8 mouse cellular contexts compared by ENCODE assay signal in the genomic region with DNA sequence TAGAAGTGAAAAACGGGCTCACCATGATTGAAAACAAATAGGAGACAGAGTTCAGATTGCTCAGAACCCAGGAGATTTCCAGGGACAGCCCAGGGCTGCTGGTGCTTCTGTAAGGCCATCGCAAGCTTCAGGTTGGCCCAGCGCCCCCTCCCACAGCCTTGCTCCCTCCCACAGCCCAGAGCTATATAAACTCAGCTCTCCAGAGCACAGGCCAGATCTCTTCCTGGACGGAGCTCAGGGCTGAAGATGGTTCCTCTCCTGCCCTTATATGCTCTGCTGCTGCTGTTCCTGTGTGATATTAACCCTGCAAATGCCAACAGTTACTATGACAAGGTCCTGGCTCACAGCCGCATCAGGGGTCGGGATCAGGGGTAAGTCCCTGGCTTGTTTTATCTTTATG. TPM values are rescaled to one million over a fixed set of nuclear protein-coding genes. Genes with fewer than 3 reads are reported as not detected.
DNase-seq lines count a peak whose midpoint lies in the region; ATAC-seq and TF ChIP-seq lines count a peak whose summit lies in the region.

A gene (plus strand): TSS at position 213 of the 400 bp plus-strand sequence.

- intact Hi-C loops in gastrocnemius, postnatal 36 days (cut with DNase I), result no loop called here

- no peaks in the 10 kb centered on the region for H3K36me3 ChIP-seq in intestine, embryonic 16.5 days (ENCODE audit: control insufficient read depth, insufficient read depth, low read length)
- no peaks in the 10 kb centered on the region for H3K36me3 ChIP-seq in myocyte (ENCODE audit: control insufficient read depth, insufficient read depth)

- 0 out of 2 replicates have a peak within 1 kb of the TSS, but pooled peaks have one; percentile 33 for H3K27ac ChIP-seq in intestine, embryonic 16.5 days (ENCODE audit: low read length)

- H3K4me3 ChIP-seq in intestine, embryonic 16.5 days (ENCODE audit: low read length), result peak within 1 kb of the TSS; percentile 34
- no peak within 1 kb of the TSS for H3K4me3 ChIP-seq in myocyte

- TF ChIP-seq POLR2A in myocyte (IDR thresholded peaks at IDR 0.05; ENCODE audit: insufficient read length, low read depth), result no peak

- peak within 1 kb of the TSS; percentile 21; the same call in 1 of the 2 replicates for H3K9ac ChIP-seq in intestine, embryonic 16.5 days (ENCODE audit: low read depth, low read length)

- H3K4me1 ChIP-seq in intestine, embryonic 16.5 days (ENCODE audit: control insufficient read depth, insufficient read depth, low read length), result peaks cover 15% of the 10 kb centered on the region

- 33% methylated on average over 6 of the region's 6 CpGs for WGBS in intestine, embryonic 16.5 days

- H3K27me3 ChIP-seq in intestine, embryonic 16.5 days (replicated peaks; ENCODE audit: control insufficient read depth, insufficient read depth, low read length), result no peaks in the 10 kb centered on the region
- no peaks in the 10 kb centered on the region for H3K27me3 ChIP-seq in myocyte (ENCODE audit: control insufficient read depth, insufficient read depth, insufficient read length)

- no peaks in the 10 kb centered on the region for H3K9me3 ChIP-seq in intestine, embryonic 16.5 days (ENCODE audit: control insufficient read depth, low read length)

- no peaks in the 10 kb centered on the region for H3K79me2 ChIP-seq in myocyte (ENCODE audit: control insufficient read depth, insufficient read depth)

- DNase-seq in urinary bladder, postnatal 14 days (ENCODE audit: low spot score), result peak; percentile 55
- no peak for DNase-seq in urinary bladder, adult 18-20 months (ENCODE audit: low spot score in 2 of 2)
- peak in 1 of 2 experiments; percentile 21 for DNase-seq in gastrocnemius, postnatal 36 days
- DNase-seq in left cerebral cortex, adult 9 months (ENCODE audit: low spot score in 2 of 2), result no peak
- DNase-seq in frontal cortex, postnatal 25 days (ENCODE audit: low spot score in 2 of 2), result no peak
- DNase-seq in c-Kit-positive CD71-positive TER-119-positive erythroid progenitor cells, embryonic 14.5 days (ENCODE audit: low spot score), result no peak

- peak; percentile 36; the same call in 1 of the 2 replicates for ATAC-seq in intestine, embryonic 16.5 days

- H3K4me2 ChIP-seq in intestine, embryonic 16.5 days (ENCODE audit: low read depth, low read length), result peak within 1 kb of the TSS; percentile 42
- peak within 1 kb of the TSS; percentile 42 for H3K4me2 ChIP-seq in myocyte (ENCODE audit: low read depth)

- no peak within 1 kb of the TSS for H3ac ChIP-seq in myocyte (ENCODE audit: control insufficient read depth, insufficient read length)

TF ChIP-seq in myocyte, 11 proteins besides CTCF, POLR2A, EP300 and RAD21:
- no peak for TF ChIP-seq MYOD1 (IDR thresholded peaks at IDR 0.05; ENCODE audit: control insufficient read depth in 1 of 3, insufficient read length in 2 of 3, low read depth in 2 of 3)
- TF ChIP-seq SRF (IDR thresholded peaks at IDR 0.05; ENCODE audit: control insufficient read depth, insufficient read length, low read depth), result no peak
- TF ChIP-seq POLR2AphosphoS2 (IDR thresholded peaks at IDR 0.05; ENCODE audit: insufficient read length, low read depth), result no peak
- TF ChIP-seq TCF12 (IDR thresholded peaks at IDR 0.05; ENCODE audit: insufficient read depth, poor library complexity, severe bottlenecking), result no peak
- no peak for TF ChIP-seq MAX (IDR thresholded peaks at IDR 0.05; ENCODE audit: low read depth)

RNA-seq across cellular contexts. Expression of the gene that starts here (rescaled TPM):
- 10 to 100 TPM; 23.3 to 25.3 TPM for total RNA-seq in gastrocnemius, postnatal 36 days (2021)
- 110 and 116 TPM in 2 replicates for polyA plus RNA-seq in intestine, embryonic 16.5 days (2015; fragmentation: Nextera tagmentation; extraction: Ambion mirVana)
- polyA plus RNA-seq in myocyte (2012; fragmentation: generic; extraction: Trizol), result 6.5 TPM

Comparison
In these comparisons a context has a peak if more than half of its experiments do, and no peak if none do; other contexts are left out.
1. RNA of the gene that starts here (polyA plus RNA-seq): 110 to 116 TPM in intestine, embryonic 16.5 days; 6.5 TPM in myocyte (single experiment); every median in the first group is over 10 times any median in the second.